Mouse (Mus musculus) 3T3-L1 (cell line): Measurements from ENCODE around the gene Tbc1d4.

Experiments
- DNase-seq: peaks from one replicate; pipeline ENCODE4 v3.0.0-alpha.2; 2015; ENCODE audit warnings: low read depth, low spot score

The Tbc1d4 gene

DNA sequence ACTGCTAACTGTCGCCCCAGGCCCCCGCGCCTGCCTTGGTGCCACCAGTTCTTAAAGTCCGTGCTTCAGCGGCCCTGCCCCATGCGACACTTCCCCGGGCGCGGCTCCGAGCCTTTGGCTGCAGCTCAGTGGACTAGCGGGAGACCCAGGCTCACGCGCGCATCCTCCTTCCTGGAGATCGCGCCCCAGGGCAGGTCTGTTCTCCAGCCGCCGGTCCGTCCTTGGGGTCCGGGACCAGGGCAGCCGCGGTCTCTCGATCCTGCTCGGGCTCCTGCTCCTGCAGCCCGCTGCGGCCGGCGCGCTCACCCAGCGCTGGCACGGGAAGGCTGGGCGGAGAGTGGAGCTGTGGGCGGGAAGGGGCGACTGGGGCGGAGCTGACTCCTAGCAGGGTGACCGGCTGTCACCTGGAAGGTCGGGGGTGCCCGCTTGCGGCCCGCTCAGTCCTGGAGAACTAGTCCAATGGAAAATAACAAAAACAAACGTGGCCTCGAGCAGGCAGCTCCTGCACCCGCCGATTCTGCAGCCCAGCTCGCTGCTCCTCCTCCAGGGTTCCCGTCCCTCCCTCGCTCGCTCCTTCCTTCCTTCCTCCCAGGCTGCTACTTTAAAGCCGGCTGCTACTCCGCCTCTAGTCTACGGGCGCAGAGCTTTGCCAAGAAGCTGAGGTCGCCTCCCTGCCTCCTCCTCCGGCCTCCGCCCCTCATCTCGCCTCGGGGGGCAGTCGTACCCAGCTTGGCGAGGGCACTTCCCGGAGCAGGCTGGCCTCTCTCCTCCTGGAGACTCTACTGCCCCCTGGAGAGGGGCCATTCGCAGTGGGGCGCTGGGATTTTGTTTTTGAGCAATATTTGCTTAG, at the start of gene Tbc1d4:
TSS of gene Tbc1d4 (minus strand) at position 673 of the 850 bp plus-strand sequence.
- peak; percentile 94 for DNase-seq

DNA sequence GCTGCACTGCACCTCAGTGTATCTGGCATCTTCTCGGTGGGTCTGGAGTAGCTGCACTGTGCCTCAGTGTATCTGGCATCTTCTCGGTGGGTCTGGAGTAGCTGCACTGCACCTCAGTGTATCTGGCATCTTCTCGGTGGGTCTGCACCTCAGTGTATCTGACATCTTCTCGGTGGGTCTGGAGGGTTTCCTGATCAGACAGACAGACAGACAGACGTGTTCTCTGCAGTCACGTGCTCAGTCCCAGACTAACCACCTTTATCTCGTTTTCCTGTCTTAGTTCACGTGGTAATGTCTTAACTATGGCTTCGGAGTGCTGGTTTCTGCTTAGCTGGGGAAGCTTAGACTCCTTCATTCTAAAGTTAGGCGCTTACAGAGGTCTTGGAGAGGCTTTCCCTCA, 47.3 kb upstream of the Tbc1d4 start:
- DNase-seq = no peak

DNA sequence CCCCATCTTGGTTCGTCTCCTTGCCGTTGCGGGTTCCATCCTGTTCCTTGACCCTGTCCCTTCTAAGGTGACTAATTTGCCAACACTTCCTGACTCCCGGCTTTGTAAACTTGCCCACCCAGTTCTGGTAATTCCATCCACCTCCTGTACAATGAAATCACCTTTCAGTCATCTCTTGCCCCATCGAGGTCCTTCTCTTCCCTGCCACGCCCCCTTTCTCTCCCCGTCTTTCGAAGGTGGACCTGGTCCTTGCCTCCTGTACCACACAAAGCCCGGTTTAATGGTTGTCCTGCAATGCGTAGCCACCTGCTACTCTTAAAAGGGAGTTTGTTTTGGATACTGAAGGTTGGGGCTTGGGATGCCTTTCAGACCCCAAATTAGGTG, 45.5 kb upstream of the Tbc1d4 start:
- DNase-seq = peak; percentile 29

- DNase-seq = peak; percentile 97
Measured at GRCm38 (mm10) chr14:101653581-101654525, 44.9 kb upstream of the Tbc1d4 start, which contains the start of gene Uchl3. TSS of gene Uchl3 (plus strand) at chr14:101653967.

DNA sequence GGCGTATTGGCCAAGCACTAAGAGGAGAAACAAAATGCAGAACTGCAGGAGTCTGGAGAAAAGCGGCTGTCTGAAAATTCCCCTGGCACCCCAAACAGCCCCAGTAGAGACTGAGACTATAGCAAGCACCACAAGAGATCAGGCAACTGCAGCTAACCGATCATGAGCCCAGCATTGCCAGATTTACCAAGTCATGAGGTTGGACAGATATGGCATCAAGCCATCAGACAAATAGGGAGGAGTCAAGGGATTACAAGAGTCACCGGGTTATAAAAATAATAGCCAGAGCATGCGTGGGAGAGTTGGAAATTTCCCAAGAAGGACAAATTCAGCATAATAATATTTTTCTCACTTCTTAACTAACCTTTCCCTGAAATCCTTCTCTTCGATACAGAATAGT, 43.6 kb upstream of the Tbc1d4 start:
- DNase-seq = peak; percentile 21

DNA sequence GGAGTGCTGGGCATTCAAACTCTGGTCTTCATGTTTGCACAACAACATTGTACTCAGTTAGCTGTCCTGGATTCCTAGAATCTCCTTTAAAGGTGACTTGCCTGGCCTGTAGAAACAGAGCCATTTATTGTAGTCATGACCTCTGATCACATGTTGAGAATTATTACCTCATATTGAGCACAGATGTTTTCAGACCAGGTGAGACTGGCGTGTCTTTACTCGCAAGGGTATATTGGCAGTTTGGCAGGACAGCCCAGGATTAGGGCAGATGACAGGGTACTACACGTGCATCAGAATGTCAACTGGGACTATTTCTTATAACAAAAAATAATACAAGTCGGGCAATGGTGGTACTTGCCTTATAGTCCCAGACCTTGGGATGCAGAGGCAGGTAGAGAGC, 41.6 kb upstream of the Tbc1d4 start:
- no peak for DNase-seq

- DNase-seq = no peak
Measured at GRCm38 (mm10) chr14:101644948-101645347, 36.0 kb upstream of the Tbc1d4 start.

- peak; percentile 97 for DNase-seq
Measured at GRCm38 (mm10) chr14:101640153-101640843, 31.3 kb upstream of the Tbc1d4 start, which contains the start of gene Commd6. TSS of gene Commd6 (minus strand) at chr14:101640686.

GRCm38 (mm10) chr14:101637381-101637780, 28.4 kb upstream of the Tbc1d4 start:
- no peak for DNase-seq

GRCm38 (mm10) chr14:101635765-101636164, 26.8 kb upstream of the Tbc1d4 start:
- DNase-seq = peak; percentile 25

DNA sequence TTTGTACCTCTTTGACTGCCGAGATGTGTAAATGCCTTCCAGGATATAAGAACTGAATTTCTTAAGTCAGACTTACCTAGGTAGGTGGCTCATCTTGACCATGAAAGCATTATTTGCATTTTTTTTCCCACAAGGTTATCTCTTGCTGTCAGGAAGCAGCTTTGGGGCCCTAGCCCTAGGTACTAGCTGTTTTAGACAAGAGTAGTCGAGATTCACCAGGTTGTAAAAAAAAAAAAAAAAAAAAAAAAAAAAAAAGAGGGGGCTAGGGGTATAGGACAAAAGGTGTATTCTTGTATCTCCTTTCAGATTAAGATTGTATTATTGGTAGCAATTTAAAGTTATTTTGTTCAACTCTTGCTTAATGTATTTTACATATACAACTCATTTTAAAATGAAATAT, 21.6 kb upstream of the Tbc1d4 start:
- DNase-seq = no peak

GRCm38 (mm10) chr14:101617680-101618079, 8.7 kb upstream of the Tbc1d4 start:
- DNase-seq = peak; percentile 18

- DNase-seq = no peak
Measured at GRCm38 (mm10) chr14:101616178-101616577, 7.2 kb upstream of the Tbc1d4 start.

GRCm38 (mm10) chr14:101613206-101613605, 4.2 kb upstream of the Tbc1d4 start:
- DNase-seq = peak; percentile 70

- DNase-seq = no peak
Measured at GRCm38 (mm10) chr14:101610701-101611100, 1.7 kb upstream of the Tbc1d4 start.

DNA sequence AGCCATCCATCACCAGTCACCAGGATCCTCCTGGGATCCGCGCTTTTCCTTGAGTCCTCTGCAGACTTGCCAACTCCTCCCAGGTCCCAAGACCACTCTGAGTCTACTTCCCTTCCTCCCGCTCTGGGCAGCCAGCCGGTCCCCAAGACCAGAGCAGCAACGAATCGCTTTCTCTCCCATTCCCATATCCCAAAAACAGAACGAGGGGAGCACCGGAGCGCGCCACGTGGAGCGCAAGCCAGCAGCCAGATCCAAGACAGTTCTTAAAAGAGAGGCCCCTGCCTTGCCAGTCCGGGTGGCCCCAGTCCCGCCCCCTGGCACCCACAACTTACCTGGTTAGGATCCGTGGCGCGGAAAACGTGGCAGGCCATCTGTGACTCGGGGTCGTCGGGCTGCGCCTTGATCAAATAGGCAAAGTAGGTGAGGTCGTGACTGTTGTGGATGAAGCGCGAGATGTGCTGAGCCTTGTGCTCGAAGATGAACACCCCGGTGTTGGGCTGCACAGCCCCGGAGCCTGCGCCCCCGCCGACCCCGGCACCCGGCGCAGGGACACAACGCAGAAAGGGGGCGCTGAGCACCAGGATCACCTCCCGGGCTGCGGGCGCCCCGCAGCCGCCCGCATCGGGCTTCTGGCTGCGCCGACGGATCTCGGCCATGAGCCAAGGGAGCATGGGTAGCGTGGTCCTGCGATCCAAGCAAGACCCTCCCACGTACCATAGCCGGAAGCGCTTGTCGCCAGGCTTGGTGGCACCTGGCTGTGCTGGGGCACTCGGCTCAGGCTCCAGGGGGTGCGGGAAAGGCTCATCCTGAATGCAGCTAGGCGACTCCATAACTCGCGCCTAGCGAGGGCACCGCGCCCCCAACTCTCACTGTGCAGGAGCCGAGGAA, 1.1 kb downstream of the Tbc1d4 start:
- peak; percentile 39 for DNase-seq

DNA sequence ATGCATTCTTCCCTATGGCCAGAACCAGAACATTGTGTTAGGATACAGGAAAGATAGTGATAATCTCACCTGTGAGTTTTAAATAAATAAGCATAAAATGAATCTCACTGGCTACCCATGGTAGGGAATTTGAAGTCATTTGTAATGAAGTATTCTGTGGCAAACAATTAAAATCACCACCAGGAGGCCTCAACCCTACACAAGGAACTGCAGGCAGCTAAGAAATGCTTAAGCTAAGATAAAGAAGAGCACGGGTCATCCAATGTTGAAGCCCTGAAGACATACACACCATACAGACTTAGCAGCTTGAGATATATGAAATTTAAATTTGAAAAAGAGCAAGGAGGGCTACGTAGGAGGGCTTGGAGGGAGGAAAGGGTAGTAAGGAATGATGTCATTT, 3.1 kb downstream of the Tbc1d4 start:
- peak; percentile 53 for DNase-seq

DNA sequence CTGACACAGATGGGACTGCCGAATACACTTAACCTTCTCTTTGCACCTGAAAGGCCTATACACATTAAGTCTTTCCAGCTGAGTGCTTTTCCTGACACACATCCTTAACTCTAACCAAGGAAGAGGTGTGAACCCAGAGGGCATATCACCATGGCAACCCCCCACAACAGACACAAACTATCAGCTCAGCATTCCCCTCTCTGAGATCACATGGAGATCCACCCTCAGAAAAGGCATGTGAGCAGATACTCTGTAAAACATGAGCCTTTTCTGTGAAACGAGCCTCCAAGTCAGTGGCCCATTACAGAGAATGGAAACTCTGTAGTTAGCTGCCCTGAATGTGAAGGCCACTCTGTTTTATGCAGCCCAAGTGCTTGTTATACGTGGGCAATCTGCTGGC, 6.1 kb downstream of the Tbc1d4 start:
- DNase-seq = no peak

DNA sequence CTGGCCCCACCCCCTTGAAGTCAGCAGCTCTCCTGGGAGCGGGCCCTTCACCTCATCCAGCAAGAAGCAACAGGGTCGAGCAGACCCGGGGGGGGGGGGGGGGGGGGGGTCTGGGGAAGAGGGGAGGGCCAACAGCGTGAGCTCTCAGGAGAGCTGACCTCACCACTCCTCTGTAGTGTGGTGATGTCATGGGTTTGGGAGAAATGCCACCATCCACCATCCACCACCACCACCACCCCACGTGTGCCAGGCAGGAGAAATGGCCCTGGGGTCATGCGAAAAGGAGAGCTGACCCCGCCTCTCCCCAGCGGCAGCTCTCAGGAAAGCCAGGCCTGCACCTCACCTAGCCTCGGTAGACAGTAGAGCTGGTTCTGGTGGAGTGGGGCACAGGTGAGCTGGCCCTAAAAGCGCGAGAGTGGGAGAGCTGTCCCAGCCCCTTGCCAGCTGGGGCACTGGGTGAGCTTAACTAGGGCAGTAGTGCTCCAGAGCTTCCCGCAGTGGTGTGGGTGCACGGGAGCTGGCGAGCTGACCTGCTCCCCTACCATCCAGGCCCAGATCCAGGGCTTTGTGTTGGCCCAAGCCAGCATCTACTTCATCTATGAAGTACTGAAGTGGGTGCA, 11.8 kb downstream of the Tbc1d4 start:
- DNase-seq = no peak

GRCm38 (mm10) chr14:101596691-101597090, 12.3 kb downstream of the Tbc1d4 start:
- no peak for DNase-seq
